Mouse (Mus musculus) frontal cortex, adult 2 months (tissue): ENCODE measurements at regions not wholly inside any gene's neighbourhood (a gene's known extent, or its start where the extent isn't known, plus 50 kb on each side); places are given as distances from the start of the nearest gene placed in this dataset.

Experiments used
- DNase-seq, 2 experiments: peaks; one replicate each; pipeline ENCODE4 v3.0.0; 2022; ENCODE audit warnings: low spot score in 1 of 2; ENCODE audit errors: extremely low spot score in 1 of 2

DNA sequence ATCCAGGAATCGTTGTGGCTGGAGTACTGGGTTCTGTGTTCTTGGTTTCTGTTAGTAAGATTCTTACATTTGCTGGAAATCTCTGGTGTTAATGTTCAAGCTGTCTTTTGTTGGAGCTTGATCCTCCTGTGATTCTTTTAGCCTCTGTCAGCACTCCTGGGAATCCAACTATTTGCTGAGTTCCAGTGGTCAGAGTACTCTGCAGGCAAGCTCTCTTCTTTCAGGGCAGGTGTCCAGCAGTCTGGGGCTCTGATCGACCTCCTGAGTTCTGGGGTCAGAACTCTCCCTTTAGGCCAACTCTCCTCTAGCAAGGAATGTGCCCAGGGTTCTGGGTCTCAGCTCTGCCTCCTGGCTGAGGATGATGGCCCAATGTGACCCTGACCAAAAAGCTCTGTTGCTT lies 1857.2 kb upstream of the Pcdh17 start:
- DNase-seq, result no peak

DNA sequence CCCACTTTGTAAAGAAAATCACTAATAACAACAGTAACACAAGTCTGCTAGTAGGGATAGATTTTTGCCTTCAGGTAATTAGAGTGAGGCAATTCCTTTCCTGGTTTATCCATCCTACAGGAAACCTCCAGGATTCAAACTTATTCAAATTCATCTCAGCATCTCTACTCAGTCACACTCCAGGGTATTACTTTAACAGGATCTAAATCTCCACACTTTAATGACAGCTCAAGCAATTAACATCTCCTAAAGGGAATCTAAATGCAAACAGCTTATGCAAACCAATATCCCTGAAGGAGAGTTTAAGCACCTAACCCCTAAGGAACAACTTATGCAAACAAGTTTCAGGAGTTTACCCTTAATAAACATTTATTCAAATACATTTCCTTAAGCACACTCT lies 1835.7 kb upstream of the Pcdh17 start:
- DNase-seq, result no peak

DNA sequence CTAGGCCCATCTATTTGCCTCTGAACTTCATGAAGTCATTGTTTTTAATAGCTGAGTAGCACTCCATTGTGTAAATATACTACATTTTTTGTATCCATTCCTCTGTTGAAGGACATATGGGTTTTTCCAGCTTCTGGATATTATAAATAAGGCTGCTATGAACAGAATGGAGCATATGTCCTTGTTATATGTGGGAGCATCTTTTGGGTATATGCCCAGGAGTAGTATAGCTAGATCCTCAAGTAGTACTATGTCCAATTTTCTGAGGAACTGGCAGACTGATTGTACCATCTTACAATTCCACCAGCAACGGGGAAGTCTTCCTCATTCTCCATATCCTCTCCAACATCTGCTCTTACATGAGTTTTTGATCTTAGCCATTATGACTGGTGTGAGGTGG lies 1832.6 kb upstream of the Pcdh17 start:
- peak; percentile 5 to 57 for DNase-seq
